Mouse (Mus musculus) E14TG2a.4 (cell line): Measurements from ENCODE around the gene Siglecg.

Source experiments
- CTCF ChIP-seq: conservative IDR thresholded peaks from 2 replicates; pipeline ENCODE4 v1.5.1; 2014; ENCODE audit warnings: low read length
- NANOG ChIP-seq: IDR thresholded peaks from 2 replicates; pipeline ENCODE4 v1.6.1; 2014; ENCODE audit warnings: borderline replicate concordance, low read length, mixed read lengths

DNA sequence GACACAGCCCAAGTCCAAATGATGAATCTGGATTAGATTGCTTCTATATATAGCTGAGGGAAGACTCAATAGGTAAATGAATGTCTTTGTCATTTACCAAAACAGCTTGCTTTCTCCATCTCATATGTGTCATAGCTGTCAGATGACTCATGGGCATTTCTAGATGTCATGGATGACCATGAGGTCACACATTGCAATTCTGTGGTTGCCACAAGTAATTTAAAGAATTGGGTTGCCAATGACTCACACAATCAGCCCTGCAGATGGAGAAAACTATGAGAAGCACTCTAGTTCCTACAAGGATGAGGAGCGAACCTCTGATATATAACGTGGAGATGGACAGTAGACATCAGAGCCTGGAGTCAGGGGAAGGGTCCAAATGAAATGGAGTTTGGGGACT is 8.5 kb upstream of the Siglecg start:
- TF ChIP-seq CTCF (no peak), NANOG (no peak)
